Mouse (Mus musculus) spleen, postnatal 10 days (tissue): ENCODE measurements around the gene Vwf.

Source experiments
- DNase-seq, 2 experiments: peaks; one replicate each; pipeline ENCODE4 v3.0.0; 2021 to 2022; ENCODE audit warnings: low spot score in 2 of 2

Vwf gene

DNA sequence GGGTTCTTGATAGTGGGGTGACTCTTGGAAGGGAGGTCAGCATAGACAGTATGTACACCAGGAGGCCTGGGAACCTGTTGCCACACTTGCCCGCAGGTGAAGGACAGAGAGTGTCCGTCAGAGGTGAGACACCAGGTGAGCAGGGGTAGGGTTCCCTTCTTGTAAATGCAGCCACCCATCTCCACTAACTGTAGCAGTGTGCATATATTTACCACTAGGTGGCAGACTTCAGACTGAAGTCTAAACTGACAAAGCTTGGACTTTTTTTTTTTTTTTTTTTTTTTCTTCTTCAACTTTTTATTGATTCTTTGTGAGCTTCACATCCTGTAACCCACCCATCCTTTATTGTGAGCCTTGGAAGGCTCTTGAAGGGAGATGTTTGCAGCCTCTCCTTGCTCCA, 75.9 kb downstream of the Vwf start:
- no peak for DNase-seq

DNA sequence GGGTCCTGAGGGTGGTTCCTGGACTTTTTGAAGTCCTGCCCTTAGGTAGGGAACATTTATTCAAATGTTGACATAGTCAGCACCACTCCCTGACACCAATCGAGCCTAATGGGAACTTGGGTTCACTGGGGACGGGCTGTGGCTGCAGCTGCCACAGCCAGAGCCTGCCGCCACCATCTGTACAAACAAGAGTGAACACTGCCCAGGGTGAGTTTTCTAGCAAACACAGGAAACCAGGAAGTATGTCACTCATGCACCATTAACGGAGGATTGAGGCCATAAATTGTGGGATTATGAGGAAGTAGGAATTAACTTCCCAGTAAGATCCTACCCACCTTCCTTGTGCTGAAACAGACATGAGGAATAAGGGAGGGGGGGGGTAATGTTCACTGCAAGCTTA, 93.9 kb downstream of the Vwf start:
- DNase-seq, result no peak

DNA sequence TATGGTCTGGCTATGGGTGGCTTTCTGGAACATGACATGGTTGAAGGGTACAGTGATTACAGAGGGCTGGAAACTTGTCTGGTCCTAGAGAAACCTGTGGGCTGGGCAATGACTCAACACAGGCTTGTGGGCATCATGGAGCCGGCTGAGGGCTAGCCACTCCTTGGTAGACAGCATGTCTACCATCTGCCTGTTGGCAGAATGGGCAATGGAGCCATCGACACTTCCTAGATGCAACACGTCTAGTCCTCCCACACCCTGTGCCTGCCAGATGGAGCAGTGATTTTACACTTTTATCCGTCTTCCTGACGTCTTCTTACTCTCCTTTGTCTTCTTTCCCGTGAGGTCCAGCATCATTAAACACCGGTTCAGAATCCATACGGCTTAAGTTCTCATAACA, 94.6 kb downstream of the Vwf start:
- DNase-seq, result no peak

DNA sequence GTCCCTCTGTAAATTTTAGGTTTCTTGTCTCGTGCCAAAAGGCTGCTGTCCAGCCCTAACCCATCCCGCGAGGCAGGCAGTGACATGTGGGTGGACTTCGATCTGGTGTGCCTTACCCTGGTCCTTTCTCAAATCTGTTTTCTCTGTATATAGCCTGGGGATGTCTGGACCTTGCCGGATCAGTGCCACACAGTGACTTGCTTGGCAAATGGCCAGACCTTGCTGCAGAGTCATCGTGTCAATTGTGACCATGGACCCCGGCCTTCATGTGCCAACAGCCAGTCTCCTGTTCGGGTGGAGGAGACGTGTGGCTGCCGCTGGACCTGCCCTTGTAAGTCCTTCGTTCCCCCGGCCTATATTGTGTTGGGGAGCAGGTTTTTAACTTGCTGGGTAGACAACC, 102.4 kb downstream of the Vwf start:
- no peak for DNase-seq

DNA sequence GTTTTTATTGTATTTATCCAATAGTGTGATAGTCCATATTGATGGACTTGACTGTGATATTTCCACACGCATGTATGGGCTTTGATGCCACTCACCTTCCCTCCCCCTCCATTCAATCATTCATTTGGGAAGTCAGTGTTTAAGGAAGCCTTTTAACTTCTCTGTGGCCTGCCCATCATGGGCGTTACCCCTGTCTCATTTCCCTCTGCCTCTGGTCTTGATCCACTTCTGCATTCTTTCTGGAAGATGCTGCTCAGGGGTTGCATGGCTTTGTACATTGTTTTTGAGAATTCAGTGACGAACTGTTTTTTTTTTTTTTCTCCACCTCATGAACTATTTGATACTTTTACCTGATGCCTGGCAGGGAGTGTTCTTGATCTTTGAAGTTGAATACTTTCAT, 104.8 kb downstream of the Vwf start:
- no peak for DNase-seq

DNA sequence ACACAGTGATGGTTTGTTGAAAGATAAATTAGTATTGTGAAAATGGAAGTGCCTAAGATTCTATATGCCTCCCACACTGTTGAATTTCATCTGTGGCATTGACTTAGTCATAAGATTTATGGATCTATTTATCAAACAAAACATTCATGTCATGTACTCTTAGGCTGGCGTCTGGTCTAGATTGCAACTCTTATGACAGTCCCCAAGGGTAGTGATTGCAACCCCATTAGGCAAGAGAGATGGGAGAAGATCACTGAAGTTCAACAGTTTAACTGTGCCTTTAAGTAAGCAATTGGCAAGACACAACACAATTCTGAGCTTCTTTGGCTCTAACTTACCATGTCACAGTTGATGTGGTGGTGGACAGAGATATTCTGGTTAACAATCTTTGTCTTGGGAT, 106.8 kb downstream of the Vwf start:
- DNase-seq, result no peak

DNA sequence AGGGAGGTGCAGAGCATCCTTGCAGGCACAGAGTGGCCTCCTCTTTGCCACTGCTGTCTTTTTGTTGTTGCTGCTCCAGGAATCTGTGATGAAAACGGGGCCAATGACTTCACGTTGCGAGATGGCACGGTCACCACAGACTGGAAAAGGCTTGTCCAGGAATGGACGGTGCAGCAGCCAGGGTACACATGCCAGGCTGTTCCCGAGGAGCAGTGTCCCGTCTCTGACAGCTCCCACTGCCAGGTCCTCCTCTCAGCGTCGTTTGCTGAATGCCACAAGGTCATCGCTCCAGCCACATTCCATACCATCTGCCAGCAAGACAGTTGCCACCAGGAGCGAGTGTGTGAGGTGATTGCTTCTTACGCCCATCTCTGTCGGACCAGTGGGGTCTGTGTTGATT, 110.3 kb downstream of the Vwf start:
- no peak for DNase-seq

DNA sequence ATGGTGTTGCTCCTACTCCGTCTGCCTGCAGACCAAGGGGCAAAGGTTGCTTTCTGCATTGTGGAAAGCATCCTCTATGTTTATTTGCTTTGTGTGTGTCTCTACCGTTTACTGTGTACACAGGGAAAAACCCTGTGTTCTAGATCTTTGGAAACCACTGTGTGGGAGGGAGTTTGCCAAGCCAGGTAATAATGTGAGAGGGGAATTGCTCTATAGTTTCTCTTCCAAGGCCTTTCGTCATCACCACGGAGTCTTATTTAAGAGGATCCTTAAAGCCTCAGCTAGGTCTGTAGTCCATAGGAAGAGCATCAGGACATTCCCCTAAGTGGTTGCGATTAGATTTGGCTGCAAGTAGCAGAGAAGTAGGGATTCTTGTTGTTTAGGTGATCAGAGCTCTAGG, 111.4 kb downstream of the Vwf start:
- no peak for DNase-seq

DNA sequence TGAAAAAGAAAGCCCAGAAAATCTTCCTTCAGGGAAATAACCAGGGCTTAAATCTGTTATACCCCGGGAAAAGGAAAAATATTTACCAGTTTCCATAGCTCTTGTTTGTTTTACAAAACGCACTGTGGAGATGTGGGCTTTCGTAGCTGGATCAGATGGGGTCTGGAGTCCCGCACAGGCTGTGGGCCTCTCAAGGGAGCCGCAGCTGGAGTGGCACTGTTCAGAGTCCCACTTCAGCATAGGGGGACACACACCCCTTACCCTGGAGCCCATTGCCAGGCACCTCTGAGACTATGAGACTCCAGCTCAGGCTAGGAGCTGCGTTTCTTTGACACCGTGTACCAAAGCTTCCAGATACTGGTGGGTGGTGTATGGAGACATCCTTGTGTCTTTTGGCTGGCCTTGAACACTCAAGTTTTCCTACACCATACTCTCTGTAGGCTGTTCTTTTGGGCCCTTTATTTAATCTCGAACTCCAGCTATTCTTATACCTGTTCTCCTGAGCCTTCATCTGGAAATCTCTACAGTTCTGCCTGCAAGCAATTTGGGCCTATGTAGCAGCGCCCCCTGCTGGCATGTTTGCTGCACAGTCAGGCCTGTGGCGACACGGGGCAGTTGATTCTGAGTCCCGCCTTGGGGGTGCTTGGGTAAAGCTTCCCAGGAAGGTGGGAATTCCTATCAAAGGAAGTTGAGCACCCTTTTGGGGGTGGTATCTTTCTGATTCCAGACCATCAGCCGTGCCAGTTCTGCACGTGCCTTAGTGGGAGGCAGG, 114.7 kb downstream of the Vwf start:
- DNase-seq, result peak; percentile 47 to 80

DNA sequence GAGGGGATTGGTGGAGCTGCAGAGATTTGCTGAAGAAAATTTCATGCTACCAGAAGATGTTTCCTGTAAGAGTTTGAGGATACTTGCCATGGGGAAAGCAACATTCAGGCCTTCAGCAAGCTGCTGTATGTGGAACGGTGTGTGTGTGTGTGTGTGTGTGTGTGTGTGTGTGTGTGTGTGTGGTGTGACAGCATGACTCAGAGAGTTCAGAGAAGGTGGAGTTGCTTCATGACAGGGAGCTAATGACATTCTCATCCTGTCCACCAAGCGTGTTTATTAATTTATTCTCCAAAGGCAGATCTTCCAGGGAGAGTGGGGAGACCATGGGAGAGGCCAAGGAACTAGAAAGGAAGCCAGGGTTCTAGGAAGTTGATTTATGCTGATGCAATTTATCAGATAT, 117.3 kb downstream of the Vwf start:
- DNase-seq, result no peak

DNA sequence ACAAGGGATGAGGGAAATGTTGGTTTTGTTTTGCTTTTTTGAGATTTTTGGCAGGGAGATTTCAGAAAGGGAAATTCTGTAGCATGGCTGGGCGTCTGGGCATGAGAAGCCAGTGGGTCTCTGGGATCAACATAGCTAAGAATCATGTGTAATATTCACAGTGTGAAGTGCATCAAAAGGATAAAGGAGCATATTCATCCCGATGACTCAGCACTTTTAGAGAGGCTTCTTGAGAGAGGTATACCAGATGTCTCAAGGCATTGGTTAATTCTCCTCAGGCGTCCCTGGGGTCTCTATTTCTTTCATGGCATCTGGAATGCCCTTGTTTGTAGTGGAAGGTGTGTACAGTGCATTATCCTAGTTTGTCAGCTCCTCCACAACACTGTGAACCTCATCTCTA, 125.3 kb downstream of the Vwf start:
- no peak for DNase-seq

DNA sequence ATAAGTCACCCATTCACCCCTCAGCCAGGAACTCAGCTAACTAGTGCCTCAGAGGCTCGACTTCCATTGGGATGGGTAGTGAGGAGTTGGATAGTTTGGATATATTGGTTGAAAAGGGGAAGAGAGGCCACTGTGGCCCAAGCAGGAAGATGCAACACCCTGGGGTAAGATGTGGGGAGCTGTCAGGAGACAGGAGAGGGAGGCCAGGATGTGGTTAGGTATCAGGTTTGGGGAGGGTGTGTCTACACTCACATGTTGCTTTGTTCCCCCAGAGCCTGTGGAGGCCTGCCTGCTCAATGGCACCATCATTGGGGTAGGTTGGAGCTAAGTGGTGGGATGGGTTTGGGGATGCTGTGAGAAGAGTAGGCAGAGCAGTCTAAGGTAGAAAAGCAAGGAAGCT, 131.9 kb downstream of the Vwf start:
- DNase-seq, result no peak

DNA sequence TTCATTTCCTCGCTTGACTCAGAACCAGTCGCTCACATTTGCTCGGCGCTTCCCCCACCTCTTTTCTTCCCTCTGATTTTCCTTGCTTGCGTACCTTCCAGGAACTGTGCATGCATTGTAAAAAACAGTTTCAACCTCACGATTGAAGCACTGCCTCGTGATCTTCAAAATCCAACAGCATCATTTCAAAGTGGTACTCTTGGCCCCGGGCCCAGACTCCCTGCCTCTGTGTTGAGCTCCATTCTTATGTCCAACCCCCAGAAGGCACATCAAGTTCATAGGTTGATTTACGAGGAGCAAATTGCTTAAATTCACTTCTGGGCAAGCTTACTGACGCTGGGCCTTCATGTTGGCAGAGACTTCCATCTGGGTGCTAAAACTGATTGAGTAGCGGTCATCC, 134.0 kb downstream of the Vwf start:
- DNase-seq, result no peak

DNA sequence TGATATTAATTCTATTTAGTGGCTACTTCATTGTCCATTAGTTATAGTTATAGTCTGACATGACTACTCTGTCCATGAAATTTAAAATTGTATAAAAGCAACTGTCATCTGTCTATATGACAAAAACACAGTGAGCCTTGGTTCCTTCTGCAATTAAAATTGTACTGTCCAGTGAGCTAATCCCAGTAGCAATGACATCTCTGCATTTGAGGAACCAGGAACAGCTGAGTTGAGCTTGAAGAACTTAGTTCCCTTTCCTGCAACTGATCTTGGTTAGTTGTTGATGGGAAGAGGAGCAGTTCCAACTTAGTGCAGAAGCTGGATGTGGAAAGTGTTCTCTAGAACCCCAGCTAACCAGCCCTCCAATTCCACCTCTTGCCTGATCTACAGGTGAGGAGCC, 138.8 kb downstream of the Vwf start:
- DNase-seq, result no peak

DNA sequence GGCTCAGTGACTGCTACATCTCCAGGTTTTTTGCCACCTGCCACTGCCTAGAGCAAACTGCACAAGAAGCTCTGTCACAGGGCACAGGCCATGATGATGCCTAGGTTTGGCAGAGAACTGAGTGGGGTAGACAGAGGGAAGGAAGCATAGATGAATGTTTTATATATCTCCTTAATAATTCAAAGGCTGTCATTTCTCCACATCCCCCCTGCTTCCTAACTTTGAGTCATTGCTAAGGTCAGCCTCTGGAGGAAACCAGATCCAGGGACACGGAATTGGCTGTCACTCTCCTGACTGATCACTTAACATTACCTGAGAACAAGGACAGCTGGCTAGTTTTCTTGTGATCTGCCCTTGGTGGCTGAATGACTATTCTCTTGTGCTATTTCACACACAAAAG, 141.4 kb downstream of the Vwf start:
- no peak for DNase-seq

DNA sequence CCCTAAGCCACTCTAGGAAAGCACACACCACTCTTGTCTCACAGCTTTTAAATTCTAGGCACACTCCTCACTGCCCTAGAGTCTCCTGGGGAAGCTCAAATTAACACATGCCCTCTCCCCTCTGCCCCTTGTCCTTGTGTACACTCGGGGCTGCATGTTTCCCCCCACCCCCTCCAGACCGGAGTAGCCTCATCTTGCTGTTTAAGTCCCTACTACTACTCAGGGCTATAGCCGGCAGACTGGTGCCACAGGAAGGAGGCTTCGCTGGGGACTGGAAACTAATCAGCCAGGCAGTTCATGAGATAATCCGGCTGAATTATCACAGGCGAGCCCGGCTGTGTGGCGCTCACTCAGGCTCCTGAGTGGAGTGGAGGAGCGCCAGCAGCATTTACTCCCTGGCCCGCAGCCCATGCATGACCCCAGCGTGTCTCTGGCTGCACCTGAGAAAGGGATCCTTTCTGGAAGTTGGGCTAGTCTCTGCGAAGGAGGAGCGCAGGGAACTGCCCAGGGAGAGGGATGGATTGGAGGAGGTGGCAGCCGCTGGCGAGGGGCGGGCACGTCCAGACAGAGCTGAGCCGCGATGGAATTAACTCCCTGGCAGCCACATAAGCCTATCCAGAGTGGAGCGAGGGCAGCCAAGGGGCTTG, 143.6 kb downstream of the Vwf start, which contains the start of gene Ano2:
Gene Ano2, plus strand, starts transcription at position 363 of the 647 bp plus-strand sequence.
- DNase-seq, result no peak

DNA sequence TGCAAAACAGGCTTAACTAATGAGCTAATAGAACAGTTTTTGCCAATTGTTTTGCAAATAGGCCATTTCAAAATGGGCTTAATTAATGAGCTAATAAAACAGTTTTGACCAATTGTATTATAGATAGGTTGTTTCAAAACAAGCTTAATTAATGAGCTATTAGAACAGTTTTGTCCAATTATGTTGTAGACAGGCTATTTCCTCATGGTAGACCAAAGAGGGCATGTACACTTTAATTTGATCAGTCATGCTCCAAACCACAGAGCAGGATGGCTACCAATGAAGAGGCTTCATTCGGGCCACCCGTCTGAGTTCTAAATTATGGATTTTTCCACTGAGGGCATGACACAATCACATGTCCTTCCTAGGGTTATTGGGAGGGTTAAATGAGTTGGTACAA, 154.6 kb downstream of the Vwf start:
- DNase-seq, result no peak

DNA sequence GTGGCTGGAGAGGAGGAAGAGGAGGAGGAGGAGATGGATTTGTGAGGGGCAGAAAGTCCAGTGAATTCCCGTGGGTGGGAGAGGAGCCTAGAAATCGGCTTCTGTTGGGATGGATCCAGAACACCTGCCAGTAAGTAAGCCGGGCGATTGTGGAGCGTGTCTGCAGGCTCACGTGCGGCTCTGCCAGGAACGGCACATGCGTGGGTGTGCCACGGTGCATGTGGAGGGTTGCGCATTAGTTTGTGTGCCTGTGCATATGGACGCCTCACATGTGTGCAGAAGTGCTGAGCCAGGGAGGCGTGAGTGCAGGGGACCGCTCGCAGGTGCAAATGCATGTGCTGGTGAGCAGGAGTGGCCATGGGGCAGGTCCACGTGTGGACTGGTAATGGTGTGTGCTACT, 164.7 kb downstream of the Vwf start:
- DNase-seq, result no peak

DNA sequence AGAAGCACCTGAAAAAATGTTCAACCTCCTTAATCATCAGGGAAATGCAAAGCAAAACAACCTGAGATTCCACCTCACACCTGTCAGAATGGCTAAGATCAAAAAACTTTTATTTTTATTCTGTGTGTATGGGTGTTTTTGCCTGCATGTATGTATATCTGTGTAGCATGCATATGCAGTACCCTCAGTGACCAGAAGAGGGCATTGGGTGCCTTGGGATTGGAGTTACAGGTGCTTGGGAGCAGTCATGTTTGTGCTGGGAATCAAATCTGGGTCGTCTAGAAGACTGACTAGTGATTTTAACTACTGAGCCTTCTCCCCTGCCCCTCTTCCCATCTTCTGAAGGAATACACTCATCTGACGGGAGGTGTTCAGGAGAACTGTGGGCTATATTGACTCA, 179.8 kb downstream of the Vwf start:
- peak in 1 of 2 experiments; percentile 28 for DNase-seq

DNA sequence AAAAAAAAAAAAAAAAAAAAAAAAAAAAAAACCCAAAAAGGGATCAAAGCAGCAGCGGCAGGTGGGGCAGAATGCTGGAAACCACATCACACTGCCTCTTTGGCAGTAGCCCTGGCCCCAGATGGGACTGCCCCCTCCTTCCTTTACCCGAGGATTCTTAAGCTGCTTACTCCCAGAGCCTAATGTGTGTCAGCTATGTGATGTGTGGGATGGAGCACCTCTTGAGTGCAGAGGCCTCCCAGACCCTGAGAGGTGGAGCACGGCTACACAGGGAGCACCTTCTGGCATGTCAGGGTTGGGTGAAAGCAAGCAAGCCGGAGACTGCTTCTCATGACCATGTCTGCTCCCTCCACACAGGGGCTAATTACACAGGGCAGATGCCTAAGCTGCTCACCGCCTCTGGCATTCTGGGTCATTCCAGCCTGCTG, 180.9 kb downstream of the Vwf start:
- no peak for DNase-seq

DNA sequence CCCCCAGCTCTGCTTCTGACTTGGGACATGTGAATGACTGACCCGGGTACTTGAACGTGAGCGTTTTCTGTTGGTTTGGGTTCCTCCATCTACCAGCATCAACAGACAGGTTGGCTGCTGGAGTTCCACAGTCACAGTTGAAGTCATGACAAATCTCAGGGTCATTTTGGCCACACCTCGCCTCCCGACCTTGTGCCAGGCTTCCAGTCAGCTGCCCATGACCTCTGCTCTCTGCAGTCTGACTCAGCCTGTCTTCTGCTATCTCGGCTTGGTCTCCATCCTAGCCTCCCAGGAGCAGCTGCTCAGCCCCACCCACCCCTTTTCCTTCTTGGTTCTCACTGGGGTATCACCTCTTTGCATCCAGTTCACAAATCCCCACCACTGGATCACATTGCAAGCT, 182.9 kb downstream of the Vwf start:
- no peak for DNase-seq

DNA sequence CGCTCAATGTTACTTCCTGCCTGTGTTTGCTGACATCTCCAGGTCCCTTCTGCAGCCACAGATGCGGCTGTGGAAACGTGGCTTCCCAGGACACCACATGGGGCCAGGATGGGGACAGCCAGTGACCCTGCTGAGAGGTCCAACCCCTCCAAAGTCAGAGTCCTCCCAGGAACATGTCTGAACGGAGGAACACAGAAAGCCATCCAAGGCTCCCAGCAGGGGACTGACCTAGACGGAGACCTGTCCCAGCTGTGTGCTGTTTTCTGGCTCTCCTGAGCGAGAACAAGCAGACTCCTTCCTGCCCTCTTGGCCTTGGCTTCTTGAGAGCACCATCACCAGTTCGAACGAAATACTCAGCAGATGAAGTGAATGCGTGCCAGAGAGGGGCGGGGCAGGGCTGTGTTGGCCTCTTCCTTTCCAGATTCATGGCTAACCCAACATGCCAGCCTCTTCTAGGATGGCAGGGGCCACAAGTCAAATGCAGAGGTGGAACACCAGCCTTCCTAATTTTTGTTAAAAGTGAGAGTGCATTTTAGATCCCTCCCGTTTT, 183.5 kb downstream of the Vwf start:
- DNase-seq, result no peak
